Mouse (Mus musculus) MEL (cell line): ENCODE measurements around the gene Tnrc6c. TPM values are rescaled to one million over a fixed set of nuclear protein-coding genes. Genes with fewer than 3 reads are reported as not detected.

ENCODE experiments used
- DNase-seq: peaks from one replicate; pipeline ENCODE4 v3.0.0; 2011; ENCODE audit warnings: low read depth, low spot score
- H3K27ac ChIP-seq: 2 replicates; pipeline ENCODE4 v1.5.1; 2012; ENCODE audit warnings: low read depth, mild to moderate bottlenecking, control low read depth, low read length, moderate library complexity; ENCODE audit not compliant: control insufficient read depth
- H3K27me3 ChIP-seq, 2 experiments: fragments of 150-350 bp in 1 of 2; sonication (generic) in 1 of 2; 2 replicates each; pipeline ENCODE4 v1.6.1; 2012; ENCODE audit warnings: low read length in 2 of 2, mild to moderate bottlenecking in 2 of 2, improper control_type of control experiment in 1 of 2, moderate library complexity in 1 of 2; ENCODE audit not compliant: insufficient read depth in 2 of 2, control insufficient read depth in 1 of 2
- H3K36me3 ChIP-seq, 2 experiments: 2 replicates each; pipeline ENCODE4 v1.6.1; 2012 to 2014; ENCODE audit warnings: low read length in 2 of 2, improper control_type of control experiment in 1 of 2, inconsistent platforms in 1 of 2, mild to moderate bottlenecking in 1 of 2; ENCODE audit not compliant: insufficient read depth in 2 of 2, control insufficient read depth in 1 of 2
- H3K4me1 ChIP-seq, 2 experiments: fragments of 150-350 bp in 1 of 2; sonication (generic) in 1 of 2; 2 replicates each; pipeline ENCODE4 v1.6.1; 2012; ENCODE audit warnings: low read length in 2 of 2, improper control_type of control experiment in 1 of 2, mild to moderate bottlenecking in 1 of 2; ENCODE audit not compliant: insufficient read depth in 2 of 2, control insufficient read depth in 1 of 2
- H3K4me3 ChIP-seq, 2 experiments: fragments of 150-350 bp in 1 of 2; sonication (generic) in 1 of 2; 2 replicates each; pipeline ENCODE4 v1.5.1; 2012; ENCODE audit warnings: low read depth in 2 of 2, low read length in 2 of 2, mild to moderate bottlenecking in 2 of 2, moderate library complexity in 2 of 2, control low read depth in 1 of 2, improper control_type of control experiment in 1 of 2; ENCODE audit not compliant: control insufficient read depth in 1 of 2, insufficient read depth in 1 of 2
- H3K79me2 ChIP-seq: 2 replicates; pipeline ENCODE4 v1.6.1; 2012; ENCODE audit warnings: mild to moderate bottlenecking, low read length, moderate library complexity; ENCODE audit not compliant: control insufficient read depth, poor library complexity, insufficient read depth
- H3K9ac ChIP-seq: 2 replicates; pipeline ENCODE4 v1.6.1; 2012; ENCODE audit warnings: low read depth, mild to moderate bottlenecking, control low read depth, low read length, moderate library complexity; ENCODE audit not compliant: control insufficient read depth, poor library complexity, severe bottlenecking
- H3K9me3 ChIP-seq: fragments of 150-350 bp; sonication (generic); replicated peaks from 2 replicates; pipeline ENCODE4 v1.6.1; 2012; ENCODE audit warnings: mild to moderate bottlenecking, low read length, improper control_type of control experiment, moderate library complexity; ENCODE audit not compliant: insufficient read depth
- ELF1 ChIP-seq: IDR thresholded peaks from 2 replicates; pipeline ENCODE4 v1.6.1; 2014; ENCODE audit warnings: low read depth, mild to moderate bottlenecking, inconsistent platforms, low read length, improper control_type of control experiment, moderate library complexity
- GABPA ChIP-seq: IDR thresholded peaks from 2 replicates; pipeline ENCODE4 v1.6.1; 2012; ENCODE audit warnings: low read depth, mild to moderate bottlenecking, inconsistent platforms, low read length, improper control_type of control experiment, moderate library complexity
- HCFC1 ChIP-seq: IDR thresholded peaks from 2 replicates; pipeline ENCODE4 v1.6.1; 2012; ENCODE audit warnings: low read depth, mild to moderate bottlenecking, inconsistent platforms, low read length, improper control_type of control experiment, moderate library complexity
- MAX ChIP-seq: IDR thresholded peaks from 2 replicates; pipeline ENCODE4 v1.6.1; 2011; ENCODE audit warnings: low read length, improper control_type of control experiment
- MAZ ChIP-seq: IDR thresholded peaks from 2 replicates; pipeline ENCODE4 v1.6.1; 2012; ENCODE audit warnings: low read depth, mild to moderate bottlenecking, inconsistent platforms, low read length, improper control_type of control experiment
- MXI1 ChIP-seq: IDR thresholded peaks from 2 replicates; pipeline ENCODE4 v1.6.1; 2011; ENCODE audit warnings: mild to moderate bottlenecking, low read depth, low read length, improper control_type of control experiment
- MYB ChIP-seq: IDR thresholded peaks from 2 replicates; pipeline ENCODE4 v1.6.1; 2011; ENCODE audit warnings: mild to moderate bottlenecking, low read depth, low read length, improper control_type of control experiment
- MYC ChIP-seq: IDR thresholded peaks from 2 replicates; pipeline ENCODE4 v1.6.1; 2011; ENCODE audit warnings: low read depth, mild to moderate bottlenecking, low read length, improper control_type of control experiment, moderate library complexity
- TAL1 ChIP-seq: IDR thresholded peaks from 2 replicates; pipeline ENCODE4 v1.6.1; 2012; ENCODE audit warnings: mild to moderate bottlenecking, inconsistent platforms, low read length, moderate library complexity, mixed read lengths
- TCF12 ChIP-seq: IDR thresholded peaks from 2 replicates; pipeline ENCODE4 v1.6.1; 2014; ENCODE audit warnings: low read depth, mild to moderate bottlenecking, inconsistent platforms, low read length, improper control_type of control experiment, moderate library complexity
- USF1 ChIP-seq: IDR thresholded peaks from 2 replicates; pipeline ENCODE4 v1.6.1; 2014; ENCODE audit warnings: low read depth, mild to moderate bottlenecking, inconsistent platforms, low read length, improper control_type of control experiment, moderate library complexity
- USF2 ChIP-seq, 2 experiments: IDR thresholded peaks; 2 replicates each; pipeline ENCODE4 v1.6.1; 2011 to 2012; ENCODE audit warnings: improper control_type of control experiment in 2 of 2, low read length in 2 of 2, borderline replicate concordance in 1 of 2, inconsistent platforms in 1 of 2, low read depth in 1 of 2, mild to moderate bottlenecking in 1 of 2; ENCODE audit not compliant: insufficient read depth in 1 of 2
- ZNF384 ChIP-seq: IDR thresholded peaks from 2 replicates; pipeline ENCODE4 v1.6.1; 2012; ENCODE audit warnings: low read depth, mild to moderate bottlenecking, inconsistent platforms, low read length, improper control_type of control experiment
- polyA plus RNA-seq, 2 experiments: library from polyadenylated mRNA; stranded (reverse) in 1 of 2; unstranded in 1 of 2; fragments of >175 nt in 1 of 2; fragments of >200 nt in 1 of 2; gene quantifications; 2 replicates each; pipeline versions ENCODE4 v1.2.1 to v1.2.4; 2012; ENCODE audit warnings: low replicate concordance in 2 of 2, low read depth in 1 of 2; ENCODE audit not compliant: insufficient read length in 2 of 2, insufficient read depth in 1 of 2, missing spikeins in 1 of 2
- total RNA-seq: library from RNA; depleted of rRNA; stranded (reverse); fragments of 300-350 nt; gene quantifications from 2 replicates; pipeline ENCODE4 v1.2.3, GENCODE M21; 2012

Tnrc6c gene
- total and polyA plus RNA-seq, 3 experiments: 16.0 to 19.1 TPM; not detected in 1

GRCm38 (mm10) chr11:117730490-117730838 lies 76.4 kb downstream of the Tnrc6c start:
- Histone ChIP-seq H3K4me3 (no peak overlapping the region), H3K9ac (no peak overlapping the region), H3K9me3 (no peaks in the 10 kb centered on the region), H3K36me3 (no peaks in the 10 kb centered on the region), H3K79me2 (no peaks in the 10 kb centered on the region), H3K4me1 (no peaks in the 10 kb centered on the region), H3K27me3 (no peaks in the 10 kb centered on the region), H3K27ac (no peak overlapping the region)
- TF ChIP-seq ZNF384: no peak
- TF ChIP-seq GABPA: no peak
- TF ChIP-seq USF2 (IDR thresholded peaks at IDR 0.05; ENCODE audit: borderline replicate concordance in 1 of 2, insufficient read depth in 1 of 2, low read depth in 1 of 2, low read length in 2 of 2): no peak
- no peak for TF ChIP-seq ELF1
- TF ChIP-seq TAL1: no peak
- DNase-seq: no peak

DNA sequence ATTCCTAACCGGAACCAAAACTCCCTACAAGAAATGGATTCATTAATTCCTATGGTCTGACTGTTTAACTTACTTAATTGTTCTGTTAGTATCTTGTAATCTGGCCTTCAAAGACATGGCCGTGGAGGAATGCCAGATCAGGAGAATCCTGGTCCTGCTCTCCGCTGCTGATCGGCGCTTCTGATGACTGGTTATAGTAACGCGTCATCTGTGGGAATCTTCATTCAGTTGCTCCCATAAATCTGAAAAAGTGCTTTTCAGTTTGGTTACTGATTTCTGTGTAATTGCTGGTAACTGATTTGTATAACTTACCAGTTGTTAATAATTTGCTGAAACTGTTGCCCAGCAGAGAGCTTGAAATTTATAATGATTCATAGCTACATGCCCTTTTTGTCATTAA lies 77.4 kb downstream of the Tnrc6c start:
- Histone ChIP-seq H3K79me2 (no peaks in the 10 kb centered on the region), H3K27me3 (no peaks in the 10 kb centered on the region), H3K9me3 (no peaks in the 10 kb centered on the region), H3K4me3 (no peak overlapping the region), H3K4me1 (no peaks in the 10 kb centered on the region), H3K36me3 (no peaks in the 10 kb centered on the region), H3K27ac (no peak overlapping the region), H3K9ac (no peak overlapping the region)
- DNase-seq: no peak
- no peak for TF ChIP-seq MAZ

GRCm38 (mm10) chr11:117736037-117736689 lies 82.1 kb downstream of the Tnrc6c start:
- Histone ChIP-seq H3K4me1 (no peaks in the 10 kb centered on the region), H3K36me3 (peaks cover 0 to 10% of the 10 kb centered on the region in 2 experiments; a peak in 2 of 4 replicates), H3K27ac (no peak overlapping the region), H3K4me3 (no peak overlapping the region), H3K9me3 (no peaks in the 10 kb centered on the region), H3K9ac (no peak overlapping the region), H3K79me2 (no peaks in the 10 kb centered on the region), H3K27me3 (no peaks in the 10 kb centered on the region)
- DNase-seq: no peak
- TF ChIP-seq HCFC1 (no peak), USF1 (0 out of 2 replicates have a peak, but pooled peaks have one; percentile 13)

GRCm38 (mm10) chr11:117738123-117738522 lies 84.0 kb downstream of the Tnrc6c start:
- DNase-seq: no peak
- Histone ChIP-seq H3K4me3 (no peak overlapping the region), H3K9ac (no peak overlapping the region), H3K79me2 (no peaks in the 10 kb centered on the region), H3K4me1 (no peaks in the 10 kb centered on the region), H3K9me3 (no peaks in the 10 kb centered on the region), H3K27me3 (no peaks in the 10 kb centered on the region), H3K36me3 (peaks cover 0 to 10% of the 10 kb centered on the region in 2 experiments; a peak in 2 of 4 replicates), H3K27ac (no peak overlapping the region)
- TF ChIP-seq MXI1 (no peak), MYB (no peak), MYC (no peak), TCF12 (no peak), MAX (no peak)
